In genomic region chr2:131040854-131041825, GRCm38 (mm10) we compare ENCODE assay signal across 9 mouse cellular contexts. TPM values are rescaled to one million over a fixed set of nuclear protein-coding genes. Genes with fewer than 3 reads are reported as not detected.
DNase-seq lines count a peak whose midpoint lies in the region; ATAC-seq lines count a peak whose summit lies in the region.
"Had no signal": no experiment of that assay in that cellular context is flagged by ENCODE, and none has a peak within 500 bp of the region (broad histone marks: within the 10 kb centered on the region; RNA-seq: fewer than 3 reads in every experiment).

No protein-coding gene starts in this region.

- H3K9ac ChIP-seq in kidney, embryonic 14.5 days (ENCODE audit: low read depth, low read length): peak overlapping the region; percentile 76
- no peak overlapping the region for H3K9ac ChIP-seq in liver, embryonic 13.5 days

- peaks cover 21% of the 10 kb centered on the region for H3K4me1 ChIP-seq in kidney, embryonic 14.5 days (ENCODE audit: control insufficient read depth, insufficient read depth, low read length)
- peaks cover 25% of the 10 kb centered on the region for H3K4me1 ChIP-seq in liver, embryonic 13.5 days (replicated peaks)

- no peak for DNase-seq in kidney, adult 11 months
- DNase-seq in cerebellum, adult 11-12 months: peak; percentile 64
- peak; percentile 43 to 88 for DNase-seq in frontal cortex, adult 2 months (ENCODE audit: extremely low spot score in 1 of 2, low spot score in 1 of 2)
- peak; percentile 58 for DNase-seq in kidney, postnatal 10 days
- DNase-seq in liver, embryonic 13.5 days: no peak
- peak; percentile 77 for DNase-seq in right cerebral cortex, postnatal 14 days
- DNase-seq in natural killer cell, adult 2 months (ENCODE audit: low spot score in 2 of 2): no peak

- peaks cover 28% of the 10 kb centered on the region for H3K27me3 ChIP-seq in kidney, embryonic 14.5 days (ENCODE audit: control insufficient read depth, insufficient read depth, low read length)
- H3K27me3 ChIP-seq in liver, embryonic 13.5 days: peaks cover 90% of the 10 kb centered on the region

- no peak overlapping the region for H3K27ac ChIP-seq in kidney, embryonic 14.5 days (ENCODE audit: low read depth, low read length)
- no peak overlapping the region for H3K27ac ChIP-seq in liver, embryonic 13.5 days

- H3K4me2 ChIP-seq in kidney, embryonic 14.5 days (replicated peaks; ENCODE audit: low read depth, low read length): peak overlapping the region; percentile 99
- peak overlapping the region; percentile 60 for H3K4me2 ChIP-seq in liver, embryonic 13.5 days

- WGBS in kidney, embryonic 14.5 days: 3% methylated on average over 114 of the region's 115 CpGs
- 4% methylated on average over 115 of the region's 115 CpGs for WGBS in liver, embryonic 13.5 days (ENCODE audit: insufficient replicate concordance)

- H3K9me3 ChIP-seq in kidney, embryonic 14.5 days (ENCODE audit: control insufficient read depth, low read length): no peaks in the 10 kb centered on the region
- no peaks in the 10 kb centered on the region for H3K9me3 ChIP-seq in liver, embryonic 13.5 days (replicated peaks)
- H3K9me3 ChIP-seq: G1E had no signal

- peak overlapping the region; percentile 64 for H3K4me3 ChIP-seq in kidney, embryonic 14.5 days (ENCODE audit: low read length)
- H3K4me3 ChIP-seq in liver, embryonic 13.5 days (replicated peaks): peak overlapping the region; percentile 48

- no peaks in the 10 kb centered on the region for H3K36me3 ChIP-seq in kidney, embryonic 14.5 days (ENCODE audit: control insufficient read depth, insufficient read depth, low read length)
- no peaks in the 10 kb centered on the region for H3K36me3 ChIP-seq in liver, embryonic 13.5 days
- H3K36me3 ChIP-seq: G1E had no signal

- peak; percentile 46 for ATAC-seq in kidney, embryonic 14.5 days (ENCODE audit: low FRiP score, low TSS enrichment)
- no peak for ATAC-seq in liver, embryonic 13.5 days (ENCODE audit: low read depth)

RNA-seq across cellular contexts. Expression of gene Gfra4, which starts 1.7 kb away (rescaled TPM):
- polyA plus RNA-seq in kidney, embryonic 14.5 days (2014; fragmentation: Nextera tagmentation; extraction: Ambion mirVana): 17.2 and 17.8 TPM in 2 replicates
- 174 and 189 TPM in 2 replicates for polyA plus RNA-seq in frontal cortex, adult 2 months (2012; rRNA removed)
- polyA plus RNA-seq in liver, embryonic 13.5 days (2015; fragmentation: Nextera tagmentation; extraction: Ambion mirVana): 0.23 and 0.52 TPM in 2 replicates
- polyA plus RNA-seq: G1E had no signal

RNA-seq across cellular contexts. Expression of gene Adam33, which starts 22.5 kb away (rescaled TPM):
- 0.89 and 1.0 TPM in 2 replicates for polyA plus RNA-seq in kidney, embryonic 14.5 days (2014; fragmentation: Nextera tagmentation; extraction: Ambion mirVana)
- polyA plus RNA-seq in frontal cortex, adult 2 months (2012; rRNA removed): 16.5 and 18.5 TPM in 2 replicates
- polyA plus RNA-seq in liver, embryonic 13.5 days (2015; fragmentation: Nextera tagmentation; extraction: Ambion mirVana): 0.45 and 0.71 TPM in 2 replicates
- polyA plus RNA-seq: G1E had no signal

RNA-seq across cellular contexts. Expression of gene Siglec1, which starts 45.4 kb away (rescaled TPM):
- 0.27 and 0.47 TPM in 2 replicates for polyA plus RNA-seq in kidney, embryonic 14.5 days (2014; fragmentation: Nextera tagmentation; extraction: Ambion mirVana)
- 0.23 and 0.38 TPM in 2 replicates for polyA plus RNA-seq in frontal cortex, adult 2 months (2012; rRNA removed)
- polyA plus RNA-seq in liver, embryonic 13.5 days (2015; fragmentation: Nextera tagmentation; extraction: Ambion mirVana): 0.49 and 0.56 TPM in 2 replicates
- polyA plus RNA-seq: G1E had no signal

Comparison
In these comparisons a context has a peak if more than half of its experiments do, and no peak if none do; other contexts are left out.
1. DNase-seq: peak in cerebellum, adult 11-12 months (single experiment), frontal cortex, adult 2 months (2 of 2), kidney, postnatal 10 days (single experiment) and right cerebral cortex, postnatal 14 days (single experiment); none in kidney, adult 11 months (single experiment), liver, embryonic 13.5 days (single experiment) and natural killer cell, adult 2 months (0 of 2).
2. RNA of gene Gfra4, which starts 1.7 kb away (polyA plus RNA-seq): 174 to 189 TPM in frontal cortex, adult 2 months and 17.2 to 17.8 TPM in kidney, embryonic 14.5 days; 0.23 to 0.52 TPM in liver, embryonic 13.5 days; every median in the first group is over 10 times any median in the second.